Mouse (Mus musculus) adrenal gland, postnatal 36 days (tissue): ENCODE data around the gene Tsx. TPM values are rescaled to one million over a fixed set of nuclear protein-coding genes. Genes with fewer than 3 reads are reported as not detected.
"Not testable (repeated sequence)": the region's sequence is repeated elsewhere in the genome, so short reads cannot be mapped to it uniquely, and the experiment has no call there.

Source experiments
- DNase-seq, 2 experiments: peaks; one replicate each; pipeline ENCODE4 v3.0.0; 2021; ENCODE audit warnings: mixed read lengths in 1 of 2
- long read RNA-seq, 2 experiments: library from polyadenylated mRNA; stranded (forward); transcript quantifications; one replicate each; pipeline ENCODE4 v2.0.0; 2021; ENCODE audit warnings: borderline sequencing depth in 2 of 2
- total RNA-seq, 2 experiments: library from RNA; stranded (reverse); gene quantifications; 2 replicates each; pipeline ENCODE4 v1.2.3; 2021

Gene Tsx
- not detected for total RNA-seq
- long read RNA-seq, experiment 1: 0 reads
- long read RNA-seq, experiment 2: 0 reads

GRCm38 (mm10) chrX:103414167-103414566 lies at the start of gene Tsx:
Gene Tsx (plus strand): TSS chrX:103414467.
- DNase-seq: no peak

- DNase-seq: peak; percentile 39 to 53
Observed at GRCm38 (mm10) chrX:103366201-103366600, 48.1 kb upstream of the Tsx start.

GRCm38 (mm10) chrX:103368650-103369049 lies 45.6 kb upstream of the Tsx start:
- DNase-seq: no peak

- DNase-seq: no peak
Observed at GRCm38 (mm10) chrX:103371221-103371620, 43.0 kb upstream of the Tsx start.

GRCm38 (mm10) chrX:103371627-103372026 lies 42.6 kb upstream of the Tsx start:
- peak in 1 of 2 experiments; percentile 8 for DNase-seq

GRCm38 (mm10) chrX:103374250-103374649 lies 40.0 kb upstream of the Tsx start:
- DNase-seq: peak; percentile 5 to 7

GRCm38 (mm10) chrX:103384528-103384927 lies 29.7 kb upstream of the Tsx start:
- DNase-seq: no peak

- DNase-seq: no peak
Observed at GRCm38 (mm10) chrX:103388131-103388530, 26.1 kb upstream of the Tsx start.

GRCm38 (mm10) chrX:103393841-103394240 lies 20.4 kb upstream of the Tsx start:
- no peak for DNase-seq

GRCm38 (mm10) chrX:103405021-103405420 lies 9.2 kb upstream of the Tsx start:
- DNase-seq: peak in 1 of 2 experiments; percentile 0

GRCm38 (mm10) chrX:103421710-103422109 lies 7.4 kb downstream of the Tsx start, which contains the start of gene Gm26992:
Gene Gm26992 (plus strand): TSS chrX:103422010.
- DNase-seq: no peak

- DNase-seq: no peak
Observed at GRCm38 (mm10) chrX:103427677-103428076, 13.4 kb downstream of the Tsx start.

GRCm38 (mm10) chrX:103432293-103432692 lies 18.0 kb downstream of the Tsx start:
- DNase-seq: no peak

- DNase-seq: no peak
Observed at GRCm38 (mm10) chrX:103438023-103438422, 23.8 kb downstream of the Tsx start.

- peak in 1 of 2 experiments; percentile 5 for DNase-seq
Observed at GRCm38 (mm10) chrX:103440803-103441202, 26.5 kb downstream of the Tsx start.

- peak in 1 of 2 experiments; percentile 24 for DNase-seq
Observed at GRCm38 (mm10) chrX:103443755-103444154, 29.5 kb downstream of the Tsx start.

GRCm38 (mm10) chrX:103447539-103448169 lies 33.4 kb downstream of the Tsx start:
- peak; percentile 4 to 25 for DNase-seq

GRCm38 (mm10) chrX:103448429-103448828 lies 34.2 kb downstream of the Tsx start:
- not testable (repeated sequence) for DNase-seq

GRCm38 (mm10) chrX:103448943-103449722 lies 34.9 kb downstream of the Tsx start:
- not testable (repeated sequence) for DNase-seq

- DNase-seq: no peak
Observed at GRCm38 (mm10) chrX:103452815-103453214, 38.5 kb downstream of the Tsx start.

- DNase-seq: no peak
Observed at GRCm38 (mm10) chrX:103460056-103460455, 45.8 kb downstream of the Tsx start.

- DNase-seq: no peak
Observed at GRCm38 (mm10) chrX:103468998-103469397, 54.7 kb downstream of the Tsx start.

- no peak for DNase-seq
Observed at GRCm38 (mm10) chrX:103472346-103472745, 58.1 kb downstream of the Tsx start.
